Mouse (Mus musculus) pancreas, adult 10 weeks (tissue): ENCODE data around the gene Slc22a12. TPM values are rescaled to one million over a fixed set of nuclear protein-coding genes. Genes with fewer than 3 reads are reported as not detected.

ENCODE experiments used
- polyA plus RNA-seq: library from polyadenylated mRNA; stranded (reverse); fragments of 350-450 nt; fragmentation: Illumina TruSeq; extraction: RNeasy Lipid Tissue Mini Kit (QIAGEN cat#74804); gene quantifications from one replicate; pipeline ENCODE4 v1.2.3, GENCODE M21; 2015; ENCODE audit warnings: low read depth, low replicate concordance; ENCODE audit not compliant: insufficient read depth

The Slc22a12 gene
- not detected for polyA plus RNA-seq

GRCm38 (mm10) chr19:6542367-6543034 lies at the start of gene Slc22a12:
Gene Slc22a12, minus strand, starts transcription at chr19:6543032.

Other genes with a start within 250 kb of the Slc22a12 start
- gene Cdc42bpg, start 236.6 kb downstream of the Slc22a12 start, polyA plus RNA-seq, result 20.5 TPM
- gene Men1, start 208.1 kb downstream of the Slc22a12 start, polyA plus RNA-seq, result 16.3 TPM
- gene Map4k2, start 201.9 kb downstream of the Slc22a12 start, polyA plus RNA-seq, result 23.5 TPM
- gene Sf1, start 179.3 kb downstream of the Slc22a12 start, polyA plus RNA-seq, result 54.5 TPM
- gene Pygm, start 158.6 kb downstream of the Slc22a12 start, polyA plus RNA-seq, result 5.7 TPM
- 16.9 TPM for gene Rasgrp2, start 143.7 kb downstream of the Slc22a12 start, polyA plus RNA-seq
- 1.6 TPM for gene Nrxn2, start 124.3 kb downstream of the Slc22a12 start, polyA plus RNA-seq